Mouse (Mus musculus) limb, embryonic 14.5 days (tissue): ENCODE measurements at regions not wholly inside any gene's neighbourhood (a gene's known extent, or its start where the extent isn't known, plus 50 kb on each side); places are given as distances from the start of the nearest gene placed in this dataset.

Experiments used
- ATAC-seq: fragments of 200-750 bp; cut with Nextera tagmentation; 2 replicates; pipeline ENCODE4 v1.8.0; 2017; ENCODE audit warnings: low read depth, moderate number of reproducible peaks, moderate TSS enrichment; ENCODE audit not compliant: low FRiP score
- DNase-seq: peaks from one replicate; pipeline ENCODE4 v3.0.0-alpha.2; 2015; ENCODE audit warnings: low spot score
- H3K27ac ChIP-seq: fragments of 300-500 bp; sonication (generic); replicated peaks from 2 replicates; pipeline ENCODE4 v1.5.1; 2014; ENCODE audit warnings: low read depth, mild to moderate bottlenecking, low read length, moderate library complexity, mixed read lengths
- H3K27me3 ChIP-seq: fragments of 300-500 bp; sonication (generic); 2 replicates; pipeline ENCODE4 v1.6.1; 2014; ENCODE audit warnings: low read length, mixed read lengths; ENCODE audit not compliant: control insufficient read depth, insufficient read depth
- H3K36me3 ChIP-seq: fragments of 300-500 bp; sonication (generic); 2 replicates; pipeline ENCODE4 v1.6.1; 2014; ENCODE audit warnings: mild to moderate bottlenecking, low read length, moderate library complexity, mixed read lengths; ENCODE audit not compliant: control insufficient read depth, insufficient read depth
- H3K4me1 ChIP-seq: fragments of 300-500 bp; sonication (generic); 2 replicates; pipeline ENCODE4 v1.6.1; 2014; ENCODE audit warnings: antibody characterized with exemption, low read length, mixed read lengths; ENCODE audit not compliant: control insufficient read depth, insufficient read depth
- H3K4me2 ChIP-seq: fragments of 300-500 bp; sonication (generic); replicated peaks from 2 replicates; pipeline ENCODE4 v1.6.1; 2014; ENCODE audit warnings: low read depth, mild to moderate bottlenecking, low read length, moderate library complexity; ENCODE audit not compliant: severe bottlenecking
- H3K4me3 ChIP-seq: fragments of 300-500 bp; sonication (generic); replicated peaks from 2 replicates; pipeline ENCODE4 v1.5.1; 2014; ENCODE audit warnings: low read length
- H3K9ac ChIP-seq: fragments of 300-500 bp; sonication (generic); 2 replicates; pipeline ENCODE4 v1.6.1; 2014; ENCODE audit warnings: mild to moderate bottlenecking, low read depth, low read length, moderate library complexity; ENCODE audit not compliant: severe bottlenecking
- H3K9me3 ChIP-seq: fragments of 300-500 bp; sonication (generic); 2 replicates; pipeline ENCODE4 v1.6.1; 2016; ENCODE audit warnings: low read length; ENCODE audit not compliant: control insufficient read depth
- POLR2A ChIP-seq: fragments of 200-500 bp; IDR thresholded peaks from 2 replicates; pipeline ENCODE4 v1.8.0; 2012; ENCODE audit warnings: inconsistent platforms, mild to moderate bottlenecking, moderate library complexity, borderline replicate concordance; ENCODE audit not compliant: insufficient read depth, insufficient read length; ENCODE audit errors: extremely low read depth
- WGBS: fragments of 180-500 bp; shearing (Covaris S2); extraction: QIAGEN DNeasy Blood & Tissue Kit; methylation state at CpG from one replicate; pipeline ENCODE4 v1.1.7; 2014; 5-methylcytosine and 5-hydroxymethylcytosine counted together

- Histone ChIP-seq H3K4me2 (no peak overlapping the region), H3K4me1 (no peaks in the 10 kb centered on the region), H3K36me3 (no peaks in the 10 kb centered on the region), H3K27ac (no peak overlapping the region), H3K4me3 (no peak overlapping the region), H3K9ac (no peak overlapping the region), H3K9me3 (no peaks in the 10 kb centered on the region), H3K27me3 (no peaks in the 10 kb centered on the region)
- no peak for ATAC-seq
- 88% methylated on average over 1 of the region's 1 CpGs for WGBS
- TF ChIP-seq POLR2A: no peak
- DNase-seq: no peak
Observed at GRCm38 (mm10) chr17:4328810-4329209, 632.7 kb upstream of the Nox3 start.

DNA sequence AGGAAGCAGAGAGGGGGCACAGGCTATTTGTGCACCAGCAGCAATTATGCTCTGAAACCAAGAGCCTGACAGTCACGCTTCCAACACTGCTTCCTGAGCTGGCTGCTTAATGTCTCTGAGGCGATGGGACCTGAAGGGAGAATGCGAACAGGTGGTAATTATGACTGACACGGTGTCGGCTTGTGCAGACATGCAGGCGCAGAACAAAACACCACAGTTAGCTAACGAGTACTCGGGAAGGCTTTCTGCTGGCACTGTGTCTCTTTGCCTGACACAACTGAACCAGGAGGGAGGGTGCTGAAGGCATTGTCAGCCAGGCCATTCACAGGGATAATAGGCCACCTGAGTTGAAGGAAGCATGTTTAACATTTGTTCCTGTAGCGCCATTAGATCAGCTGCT lies 635.6 kb upstream of the Nox3 start:
- Histone ChIP-seq H3K36me3 (no peaks in the 10 kb centered on the region), H3K4me1 (no peaks in the 10 kb centered on the region), H3K27ac (no peak overlapping the region), H3K9ac (no peak overlapping the region), H3K4me3 (no peak overlapping the region), H3K27me3 (no peaks in the 10 kb centered on the region), H3K9me3 (no peaks in the 10 kb centered on the region), H3K4me2 (no peak overlapping the region)
- DNase-seq (no peak), ATAC-seq (no peak)
- no peak for TF ChIP-seq POLR2A
- 44% methylated on average over 9 of the region's 9 CpGs for WGBS

GRCm38 (mm10) chr17:4333091-4333490 lies 637.0 kb upstream of the Nox3 start:
- TF ChIP-seq POLR2A: no peak
- Histone ChIP-seq H3K9ac (no peak overlapping the region), H3K4me3 (no peak overlapping the region), H3K4me2 (no peak overlapping the region), H3K9me3 (no peaks in the 10 kb centered on the region), H3K4me1 (no peaks in the 10 kb centered on the region), H3K27ac (no peak overlapping the region), H3K27me3 (no peaks in the 10 kb centered on the region), H3K36me3 (no peaks in the 10 kb centered on the region)
- ATAC-seq (no peak), DNase-seq (no peak)
- 92% methylated on average over 4 of the region's 4 CpGs for WGBS

DNA sequence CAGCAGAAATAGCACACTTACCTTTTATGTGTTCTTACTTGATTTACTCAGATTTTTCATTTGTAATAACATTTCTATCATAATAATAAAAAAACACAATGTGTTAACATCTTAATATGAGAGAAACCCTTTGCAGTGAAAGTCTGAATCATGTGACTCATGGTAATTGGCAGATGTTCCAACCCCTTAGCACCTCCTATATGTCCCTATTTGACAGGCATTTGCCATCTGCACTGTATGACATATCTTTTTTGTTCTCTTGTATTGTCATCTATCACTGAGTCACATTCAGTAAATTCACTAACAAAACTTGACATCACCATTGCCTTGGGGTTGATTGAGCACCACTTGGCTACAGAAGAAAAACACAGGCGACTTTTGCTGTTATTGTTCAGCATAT lies 641.1 kb upstream of the Arid1b start:
- Histone ChIP-seq H3K4me3 (no peak overlapping the region), H3K9me3 (no peaks in the 10 kb centered on the region), H3K4me2 (no peak overlapping the region), H3K36me3 (no peaks in the 10 kb centered on the region), H3K4me1 (no peaks in the 10 kb centered on the region), H3K27ac (no peak overlapping the region), H3K9ac (no peak overlapping the region), H3K27me3 (no peaks in the 10 kb centered on the region)
- TF ChIP-seq POLR2A: no peak
- ATAC-seq: no peak
- no peak for DNase-seq
- WGBS: 71% methylated on average over 1 of the region's 1 CpGs

- Histone ChIP-seq H3K27ac (no peak overlapping the region), H3K27me3 (no peaks in the 10 kb centered on the region), H3K4me1 (no peaks in the 10 kb centered on the region), H3K9ac (no peak overlapping the region), H3K4me2 (no peak overlapping the region), H3K36me3 (no peaks in the 10 kb centered on the region), H3K9me3 (no peaks in the 10 kb centered on the region), H3K4me3 (no peak overlapping the region)
- ATAC-seq (no peak), DNase-seq (no peak)
- 84% methylated on average over 5 of the region's 5 CpGs for WGBS
- no peak for TF ChIP-seq POLR2A
Observed at GRCm38 (mm10) chr17:4355506-4356218, 638.5 kb upstream of the Arid1b start.
